Mouse (Mus musculus) central nervous system, embryonic 18 days (tissue): Measurements from ENCODE around the gene Lrit2. TPM values are rescaled to one million over a fixed set of nuclear protein-coding genes. Genes with fewer than 3 reads are reported as not detected.

Experiments
- polyA plus RNA-seq: library from polyadenylated mRNA; depleted of rRNA; stranded (reverse); fragments of >200 nt; gene quantifications from 2 replicates; pipeline ENCODE4 v1.2.3, GENCODE M21; 2012; rRNA removed

Gene Lrit2
- 0.03 TPM in 1 of 2 replicates, not detected in the other for polyA plus RNA-seq

DNA sequence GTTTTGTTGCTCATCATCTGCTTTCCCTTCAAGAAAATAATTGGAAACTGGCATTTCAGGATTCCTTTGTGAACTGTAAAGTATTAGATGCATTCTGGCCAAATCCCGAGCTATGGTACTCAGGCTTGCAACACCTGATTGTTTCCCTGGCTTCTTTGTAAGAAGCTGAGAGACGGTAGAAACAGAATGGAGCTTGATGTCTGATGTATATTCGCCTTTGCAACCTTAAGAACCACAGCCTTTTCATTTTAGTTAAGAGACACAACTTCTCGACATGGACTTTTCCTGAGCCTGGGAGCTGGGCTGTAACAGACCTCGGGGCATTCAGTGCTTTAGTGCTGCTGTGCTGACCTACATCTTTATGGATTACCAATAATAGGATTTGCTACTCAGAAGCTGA, at the start of gene Lrit2:
TSS of gene Lrit2 (plus strand) at position 301 of the 400 bp plus-strand sequence.

GRCm38 (mm10) chr14:37048914-37049410, 18.8 kb upstream of the Lrit2 start, which contains the start of gene Rgr:
Gene Rgr, minus strand, starts transcription at chr14:37048964.

GRCm38 (mm10) chr14:37097956-37098530, 30.3 kb downstream of the Lrit2 start, which contains the start of gene Cdhr1:
Gene Cdhr1, minus strand, starts transcription at chr14:37098347.

DNA sequence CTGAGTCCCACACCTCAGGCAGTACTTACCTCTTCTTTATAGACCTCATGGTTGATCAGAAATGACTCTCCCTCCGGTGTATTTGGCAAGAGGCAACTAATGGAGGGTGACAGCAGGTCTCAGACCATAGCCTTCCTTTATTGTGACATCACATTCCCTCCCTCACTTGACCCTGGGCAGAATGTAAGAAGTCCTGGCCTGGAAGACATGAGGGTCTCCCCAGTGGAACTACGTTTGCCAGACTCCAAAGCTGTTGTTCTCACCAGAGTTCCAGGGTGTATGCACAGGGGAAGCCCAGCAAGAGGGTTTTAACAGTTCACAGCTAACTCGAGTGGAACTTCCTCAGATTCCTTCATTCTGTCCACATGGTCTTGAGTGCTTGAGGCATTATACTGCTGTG, 46.2 kb downstream of the Lrit2 start, which contains the start of gene 2610528A11Rik:
TSS of gene 2610528A11Rik (minus strand) at position 101 of the 400 bp plus-strand sequence.

Other genes with a start within 250 kb of the Lrit2 start
- gene Ccser2, start 99.2 kb upstream of the Lrit2 start, polyA plus RNA-seq: 66.1 and 68.2 TPM in 2 replicates
- 0.08 TPM in 1 of 2 replicates, not detected in the other for gene Rgr, start 19.0 kb upstream of the Lrit2 start, polyA plus RNA-seq
- 0.01 TPM in 1 of 2 replicates, not detected in the other for gene Lrit1, start 13.1 kb upstream of the Lrit2 start, polyA plus RNA-seq
- 13.8 and 17.3 TPM in 2 replicates for gene Cdhr1, start 30.4 kb downstream of the Lrit2 start, polyA plus RNA-seq
- 0.33 and 0.53 TPM in 2 replicates for gene 2610528A11Rik, start 46.1 kb downstream of the Lrit2 start, polyA plus RNA-seq
- gene Ghitm, start 67.3 kb downstream of the Lrit2 start, polyA plus RNA-seq: 104 and 110 TPM in 2 replicates